Mouse (Mus musculus): ENCODE results near the gene Tmem170.

Tmem170 gene

DNA sequence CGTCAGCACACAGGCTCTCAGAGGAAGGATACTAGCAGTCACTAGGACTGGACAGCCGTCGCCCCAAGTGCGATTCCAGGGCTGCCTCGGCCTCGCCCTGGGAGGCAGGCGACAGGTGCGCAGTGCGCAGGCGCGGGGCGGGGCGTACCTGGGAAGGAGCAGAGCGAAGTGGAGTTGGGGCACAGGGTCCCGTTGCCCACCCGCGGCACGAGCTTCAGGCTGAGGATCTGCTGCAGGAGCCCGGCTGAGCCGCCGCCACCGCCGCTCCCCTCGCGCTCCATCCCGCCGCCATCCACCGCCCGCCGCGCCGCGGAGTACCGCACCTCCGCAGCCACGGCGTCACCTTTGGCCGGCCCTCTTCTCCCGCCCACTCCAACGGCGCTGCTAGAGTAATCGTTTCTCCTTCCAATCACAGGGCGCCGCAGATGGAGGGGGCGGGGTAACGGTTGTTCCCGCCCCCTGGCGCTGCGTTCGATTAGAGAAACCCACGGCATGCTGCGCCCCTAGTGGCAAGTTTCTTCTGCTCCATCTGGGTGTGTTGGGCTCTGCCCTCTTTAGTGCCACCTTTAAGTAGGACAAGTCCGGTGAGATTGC lies at the start of gene Tmem170:
Tmem170 (minus strand) TSS at position 396 of the 594 bp plus-strand sequence.
- peak; percentile 96 for DNase-seq (ENCODE audit: low spot score)

GRCm38 (mm10) chr8:111924976-111925375 lies 48.4 kb upstream of the Tmem170 start:
- no peak for DNase-seq (ENCODE audit: low spot score)

DNA sequence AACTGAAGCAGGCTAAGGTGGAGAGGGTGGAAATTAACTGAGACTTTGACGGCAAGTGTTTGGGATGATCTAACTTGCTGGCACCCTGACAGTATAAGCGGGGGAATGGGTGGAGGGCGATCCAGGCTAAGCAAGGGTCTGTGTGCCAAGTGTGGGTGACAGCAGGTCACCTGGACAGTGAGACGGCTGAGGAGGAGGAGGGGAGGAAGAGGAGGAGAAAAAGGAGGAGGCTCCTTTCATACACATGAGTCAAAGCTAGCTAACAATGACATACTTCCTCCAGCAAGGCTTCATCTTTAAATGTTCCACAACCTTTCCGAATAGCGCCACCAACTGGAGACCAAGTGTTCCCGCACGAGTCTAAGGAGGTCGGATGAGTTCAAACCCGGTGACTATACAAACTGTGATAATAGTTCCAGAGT lies 46.8 kb upstream of the Tmem170 start:
- DNase-seq (ENCODE audit: low spot score): peak; percentile 79

DNA sequence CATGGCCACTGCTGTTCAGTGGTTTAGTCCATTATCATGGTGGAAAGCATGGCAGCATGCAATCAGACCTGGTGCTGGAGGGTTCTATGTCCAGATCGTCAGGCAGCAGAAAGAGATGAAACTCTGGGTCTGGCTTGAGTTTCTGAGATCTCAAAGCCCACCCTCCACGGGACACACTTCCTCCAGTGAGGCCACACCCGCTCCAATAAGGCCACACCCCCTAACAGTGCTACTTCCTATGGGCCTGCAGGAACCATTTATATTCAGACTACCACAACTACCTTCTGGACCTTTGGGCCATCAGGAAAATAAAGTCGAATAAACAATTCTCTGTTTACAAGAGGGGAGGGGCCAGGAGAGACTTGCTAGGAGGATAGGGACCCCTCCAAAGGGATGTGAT lies 44.4 kb upstream of the Tmem170 start:
- no peak for DNase-seq (ENCODE audit: low spot score)

GRCm38 (mm10) chr8:111919663-111920062 lies 43.1 kb upstream of the Tmem170 start:
- no peak for DNase-seq (ENCODE audit: low spot score)

DNA sequence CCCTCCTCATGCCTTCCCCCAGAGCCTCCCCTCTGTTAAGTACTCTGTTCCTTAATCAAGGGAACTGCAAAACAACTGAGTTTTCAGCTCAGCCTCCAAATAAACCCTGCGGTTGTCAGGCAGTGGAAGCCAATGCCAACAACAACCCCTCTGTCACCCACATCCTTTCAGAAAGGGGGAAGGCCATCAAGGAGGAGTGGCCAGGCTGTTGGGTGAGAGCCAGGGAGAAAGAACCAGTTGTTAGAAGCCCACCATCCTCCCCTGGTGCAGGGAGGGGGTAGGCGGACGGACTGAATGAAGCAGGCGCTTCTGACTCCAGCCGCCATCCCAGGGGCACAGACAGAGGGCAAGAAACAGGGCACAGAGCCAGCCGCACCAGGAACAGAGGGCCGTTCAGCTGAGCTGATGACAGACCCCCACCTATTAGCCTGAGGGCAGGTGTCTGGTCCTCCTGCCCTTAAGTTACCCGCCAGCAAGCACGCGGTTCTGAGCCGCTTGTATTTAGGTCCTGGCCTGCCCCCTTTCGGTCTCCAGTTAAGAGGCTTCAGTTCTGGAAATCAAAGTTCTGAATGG lies 36.4 kb upstream of the Tmem170 start:
- peak; percentile 52 for DNase-seq (ENCODE audit: low spot score)

DNA sequence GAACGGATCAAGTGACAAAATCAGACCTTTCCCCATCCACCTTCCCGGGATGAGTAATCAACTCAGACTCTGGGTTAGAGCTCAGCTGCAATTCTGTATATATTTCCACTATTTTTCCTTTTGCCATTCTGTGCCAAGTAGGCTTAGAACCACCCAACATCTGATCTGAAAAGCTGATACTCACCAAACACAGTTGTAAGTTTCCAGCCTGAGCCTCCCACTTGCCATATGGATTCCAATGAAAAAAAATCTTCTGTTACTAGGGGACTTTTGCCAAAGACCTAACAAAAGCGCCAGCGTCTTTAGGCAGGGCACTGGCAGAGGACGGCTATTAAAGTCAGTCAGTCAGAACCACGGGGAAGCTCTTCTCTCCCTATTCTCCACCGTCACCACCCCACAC lies 35.0 kb upstream of the Tmem170 start:
- DNase-seq (ENCODE audit: low spot score): no peak

- peak; percentile 43 for DNase-seq (ENCODE audit: low spot score)
Measured at GRCm38 (mm10) chr8:111909621-111910450, 33.3 kb upstream of the Tmem170 start, which contains the start of gene Chst5. Gene Chst5 (minus strand): TSS chr8:111910447.

GRCm38 (mm10) chr8:111905500-111906121 lies 29.1 kb upstream of the Tmem170 start:
- DNase-seq (ENCODE audit: low spot score): no peak

DNA sequence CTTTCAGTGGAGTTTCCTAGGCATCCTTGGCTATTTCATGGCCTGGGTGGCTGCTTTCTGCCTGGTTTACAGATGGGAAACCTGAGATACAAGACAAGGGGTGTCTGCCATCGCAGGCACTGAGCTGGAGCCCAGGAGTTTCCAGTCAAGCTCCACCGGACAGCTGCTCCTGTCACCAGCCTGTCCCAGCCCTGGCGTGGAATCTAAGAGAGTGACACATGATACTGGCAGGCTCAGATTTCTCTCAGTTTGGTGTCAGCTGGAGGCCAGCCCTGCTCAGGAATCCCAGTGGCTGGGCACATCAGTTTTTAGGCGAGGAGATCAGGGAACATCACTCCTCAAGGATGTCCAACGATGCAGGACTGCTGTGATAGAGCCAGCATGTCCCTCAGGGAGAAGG lies 25.5 kb upstream of the Tmem170 start:
- DNase-seq (ENCODE audit: low spot score): peak; percentile 74

GRCm38 (mm10) chr8:111898586-111898985 lies 22.0 kb upstream of the Tmem170 start:
- DNase-seq (ENCODE audit: low spot score): no peak

DNA sequence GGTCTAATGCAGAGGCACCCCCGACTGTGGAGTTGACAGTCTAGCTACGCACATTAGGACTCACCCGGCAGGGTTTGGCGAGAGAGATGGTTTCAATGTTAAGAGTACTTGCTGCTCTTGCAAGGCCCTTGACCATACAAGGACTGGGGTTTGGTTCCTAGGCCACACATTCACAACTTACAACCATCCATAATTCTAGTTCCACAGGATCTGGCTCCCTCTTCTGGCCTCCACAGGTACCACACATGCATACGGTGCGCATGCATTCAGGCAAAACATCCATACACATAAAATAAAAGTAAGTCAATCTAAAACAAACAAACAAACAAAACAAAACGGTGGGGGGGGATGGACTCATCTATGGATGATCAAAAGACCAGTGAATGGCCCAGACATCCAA lies 18.4 kb upstream of the Tmem170 start:
- DNase-seq (ENCODE audit: low spot score): no peak

- no peak for DNase-seq (ENCODE audit: low spot score)
Measured at GRCm38 (mm10) chr8:111892615-111893014, 16.1 kb upstream of the Tmem170 start.

- DNase-seq (ENCODE audit: low spot score): no peak
Measured at GRCm38 (mm10) chr8:111891983-111892382, 15.4 kb upstream of the Tmem170 start.

DNA sequence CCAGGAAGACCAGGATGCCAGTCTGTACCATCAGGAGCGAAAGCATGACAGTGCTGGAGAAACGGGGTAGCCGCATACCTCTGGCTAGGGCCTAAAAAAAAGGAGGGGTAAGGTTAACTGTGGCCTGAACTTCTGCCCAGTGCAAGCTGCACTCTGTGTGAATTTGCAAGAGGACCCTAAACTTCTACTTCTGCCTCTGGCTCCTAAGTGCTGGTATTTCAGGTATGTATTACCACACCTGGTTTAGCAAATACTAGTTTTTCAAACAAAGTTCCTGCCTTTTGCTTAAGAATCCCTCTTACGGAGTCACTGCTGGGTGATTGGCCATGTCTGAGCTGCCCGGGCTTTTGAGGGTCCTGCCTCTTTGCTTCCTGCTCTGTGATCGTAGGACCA lies 14.4 kb upstream of the Tmem170 start:
- no peak for DNase-seq (ENCODE audit: low spot score)

DNA sequence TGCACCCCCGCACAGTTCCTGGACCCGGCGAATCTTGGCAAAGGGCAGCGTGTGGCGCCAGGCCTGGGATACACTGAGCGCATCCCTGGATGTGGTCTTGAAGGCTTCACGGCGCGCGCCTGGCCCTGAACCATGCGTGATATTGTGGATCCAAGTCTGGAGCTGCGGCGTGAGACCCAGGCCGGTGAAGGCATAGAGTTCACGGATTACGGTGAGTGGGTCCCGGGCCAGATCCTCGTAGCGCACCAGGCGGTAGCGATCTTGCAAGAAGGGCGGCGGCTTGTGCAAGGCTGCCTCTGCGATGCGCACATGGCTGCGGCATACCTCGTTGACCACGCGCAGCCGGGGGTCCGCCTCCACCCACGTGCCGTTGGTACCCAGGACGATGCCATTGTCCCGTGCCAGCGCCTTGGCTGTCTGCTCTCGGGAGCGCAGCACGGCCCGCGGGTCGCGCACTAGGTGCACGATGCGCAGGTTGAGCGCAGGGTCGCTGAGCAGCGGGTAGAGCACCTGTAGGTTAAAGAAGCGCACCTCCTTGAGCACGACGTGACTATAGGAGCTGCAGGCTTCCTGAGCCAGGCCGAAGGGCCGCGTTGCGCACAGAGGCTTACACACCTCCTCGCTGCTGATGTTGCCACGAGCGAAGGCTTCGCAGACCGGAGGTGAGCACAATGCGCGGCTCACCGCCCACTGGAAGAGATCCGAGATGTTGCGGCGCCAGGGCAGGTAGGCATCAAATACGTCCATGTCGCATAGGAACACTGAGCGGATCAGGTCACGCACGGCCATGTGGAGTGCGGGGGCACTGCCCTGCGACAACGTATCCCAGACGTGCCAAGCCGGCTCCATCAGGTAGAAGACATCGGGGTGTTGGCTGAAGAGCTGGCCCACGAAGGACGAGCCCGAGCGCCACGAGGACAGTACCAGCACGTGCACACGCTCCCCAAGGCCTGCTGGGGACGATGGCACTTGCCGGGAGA lies 13.7 kb upstream of the Tmem170 start:
- DNase-seq (ENCODE audit: low spot score): no peak

GRCm38 (mm10) chr8:111888091-111888650 lies 11.6 kb upstream of the Tmem170 start:
- DNase-seq (ENCODE audit: low spot score): no peak

GRCm38 (mm10) chr8:111887479-111887878 lies 10.9 kb upstream of the Tmem170 start:
- no peak for DNase-seq (ENCODE audit: low spot score)

DNA sequence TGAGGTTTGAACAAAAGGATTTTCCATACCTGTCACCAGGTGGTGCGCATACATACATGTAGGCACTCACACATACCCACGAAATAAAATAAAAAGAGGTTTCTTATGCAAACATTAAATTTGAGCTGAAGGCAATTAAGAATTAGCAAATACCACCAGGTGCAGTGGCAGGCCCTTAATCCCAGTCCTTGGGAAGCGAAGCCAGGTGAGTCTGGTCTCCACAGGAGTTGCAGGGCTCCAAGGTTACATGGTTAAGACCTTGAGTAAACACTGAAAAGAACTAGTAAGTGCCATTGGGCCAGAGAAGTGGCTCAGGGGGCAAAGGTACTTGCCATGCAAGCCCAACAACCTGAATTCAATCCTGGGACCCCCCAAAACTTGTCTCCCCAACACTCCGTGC lies 7.1 kb upstream of the Tmem170 start:
- DNase-seq (ENCODE audit: low spot score): no peak

- peak; percentile 77 for DNase-seq (ENCODE audit: low spot score)
Measured at GRCm38 (mm10) chr8:111881591-111881990, 5.0 kb upstream of the Tmem170 start.

GRCm38 (mm10) chr8:111877711-111878110 lies 1.2 kb upstream of the Tmem170 start:
- no peak for DNase-seq (ENCODE audit: low spot score)
